Mouse (Mus musculus): ENCODE results near the gene Plrg1.

Gene Plrg1

GRCm38 (mm10) chr3:83055281-83056038, at the start of gene Plrg1:
Plrg1 (plus strand) TSS chr3:83055522.
- peak; percentile 96 to 99 for DNase-seq (ENCODE audit: low spot score in 2 of 2)

DNA sequence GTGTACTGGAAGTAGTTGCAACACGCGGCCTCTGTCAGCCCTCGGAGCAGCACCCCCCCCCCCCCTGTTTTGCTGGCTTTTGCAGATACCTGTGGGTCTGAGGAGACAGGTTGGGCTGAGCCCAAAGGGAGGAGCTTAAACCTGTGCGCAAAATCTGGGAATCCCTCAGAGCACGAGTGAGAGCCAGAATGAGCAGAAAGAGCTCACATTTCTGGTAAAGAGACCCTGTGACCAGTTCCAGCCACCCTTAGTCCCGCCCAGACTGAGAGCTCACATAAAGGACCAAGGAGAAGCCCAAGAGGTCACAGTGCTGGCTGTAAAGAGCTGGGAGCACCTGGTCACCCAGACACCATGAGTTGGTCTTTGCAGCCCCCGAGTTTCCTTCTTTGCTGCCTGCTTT, 47.8 kb upstream of the Plrg1 start, which contains the start of gene Fgg:
Gene Fgg, plus strand, starts transcription at position 168 of the 400 bp plus-strand sequence.
- DNase-seq (ENCODE audit: low spot score in 2 of 2), result no peak

GRCm38 (mm10) chr3:83010291-83010690, 45.0 kb upstream of the Plrg1 start:
- DNase-seq (ENCODE audit: low spot score in 2 of 2), result no peak

DNA sequence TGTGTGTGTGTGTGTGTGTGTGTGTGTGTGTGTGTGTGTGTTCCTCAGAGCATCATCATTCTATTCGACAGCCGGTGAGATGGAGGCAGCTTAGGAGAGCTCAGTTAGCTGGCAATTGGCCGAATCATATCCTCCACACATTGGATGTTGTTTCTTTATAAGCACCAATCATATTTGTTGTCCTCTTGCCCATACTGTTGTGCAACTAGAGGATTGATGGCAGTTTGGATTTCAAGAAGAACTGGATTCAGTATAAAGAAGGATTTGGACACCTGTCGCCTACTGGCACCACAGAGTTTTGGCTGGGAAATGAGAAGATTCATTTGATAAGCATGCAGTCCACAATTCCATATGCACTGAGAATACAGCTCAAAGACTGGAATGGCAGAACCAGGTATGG, 44.2 kb upstream of the Plrg1 start:
- DNase-seq (ENCODE audit: low spot score in 2 of 2), result no peak

DNA sequence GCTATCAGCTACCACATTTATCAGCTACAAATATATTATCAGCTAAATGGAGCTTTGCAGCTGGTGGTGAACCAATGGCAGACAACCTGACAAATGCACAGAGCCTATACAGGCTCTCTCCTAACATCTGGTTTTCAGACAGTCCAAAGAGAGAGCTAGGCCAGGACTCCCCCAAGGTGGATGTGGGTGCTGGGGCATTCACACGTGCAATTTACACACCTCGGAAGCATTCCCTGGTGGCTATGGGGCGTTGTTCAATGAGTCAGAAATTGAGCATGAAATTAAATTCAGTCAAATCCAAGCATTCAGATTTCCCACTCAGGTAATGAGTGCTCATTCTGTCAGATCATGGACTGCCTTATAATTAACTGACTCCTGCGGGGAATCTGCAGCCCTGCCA, 43.8 kb upstream of the Plrg1 start:
- no peak for DNase-seq (ENCODE audit: low spot score in 2 of 2)

DNA sequence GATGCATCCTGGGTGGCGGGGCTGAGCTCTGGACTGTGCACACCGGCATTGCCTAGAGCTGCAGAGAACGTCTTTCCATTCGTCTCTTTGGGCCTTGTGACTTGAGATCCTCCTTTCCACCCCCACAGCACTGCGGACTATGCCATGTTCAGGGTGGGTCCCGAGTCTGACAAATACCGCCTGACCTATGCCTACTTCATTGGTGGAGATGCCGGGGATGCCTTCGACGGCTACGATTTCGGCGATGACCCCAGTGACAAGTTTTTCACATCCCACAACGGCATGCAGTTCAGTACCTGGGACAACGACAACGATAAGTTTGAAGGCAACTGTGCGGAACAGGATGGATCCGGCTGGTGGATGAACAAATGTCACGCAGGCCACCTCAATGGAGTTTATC, 42.7 kb upstream of the Plrg1 start:
- DNase-seq (ENCODE audit: low spot score in 2 of 2), result no peak

GRCm38 (mm10) chr3:83013951-83014350, 41.4 kb upstream of the Plrg1 start:
- DNase-seq (ENCODE audit: low spot score in 2 of 2), result no peak

GRCm38 (mm10) chr3:83016236-83016635, 39.1 kb upstream of the Plrg1 start:
- no peak for DNase-seq (ENCODE audit: low spot score in 2 of 2)

DNA sequence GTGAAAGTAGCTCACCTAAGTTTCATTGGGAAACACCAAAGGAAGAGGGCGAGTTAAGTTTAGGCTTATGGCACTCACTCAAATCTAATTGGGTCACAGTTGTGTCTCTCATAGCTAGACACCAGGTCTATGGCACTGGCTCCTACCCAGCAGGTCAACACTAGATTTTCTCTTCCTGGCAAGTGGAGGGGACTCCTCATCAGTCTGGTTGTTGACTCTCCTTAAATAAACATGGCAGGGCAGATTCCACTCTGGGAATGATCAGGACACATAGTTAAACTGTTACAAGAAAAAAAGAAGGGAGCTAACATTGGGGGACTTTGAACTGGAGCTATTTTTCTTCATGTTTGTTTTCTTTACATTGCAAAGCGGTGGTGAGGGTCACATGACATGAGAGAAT, 34.9 kb upstream of the Plrg1 start:
- DNase-seq (ENCODE audit: low spot score in 2 of 2), result no peak

DNA sequence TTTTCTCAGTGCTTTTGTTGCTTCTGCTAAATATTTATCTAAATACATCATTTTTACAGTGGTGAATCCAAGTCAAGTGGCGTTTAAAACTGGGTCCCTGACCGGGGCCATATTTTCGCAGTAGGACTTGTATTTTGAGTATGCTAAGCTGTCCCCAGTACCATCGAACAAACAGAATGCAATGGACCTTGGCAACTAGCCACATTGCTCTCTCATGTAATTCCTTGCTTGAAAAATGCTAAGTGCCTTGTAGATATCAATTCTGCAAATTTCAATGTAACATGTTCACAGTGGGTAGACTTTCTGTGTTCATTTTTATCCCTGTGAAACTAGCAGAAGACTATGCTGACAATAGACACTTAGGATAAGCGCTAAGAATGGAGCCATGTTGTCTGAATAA, 34.1 kb upstream of the Plrg1 start:
- DNase-seq (ENCODE audit: low spot score in 2 of 2), result no peak

DNA sequence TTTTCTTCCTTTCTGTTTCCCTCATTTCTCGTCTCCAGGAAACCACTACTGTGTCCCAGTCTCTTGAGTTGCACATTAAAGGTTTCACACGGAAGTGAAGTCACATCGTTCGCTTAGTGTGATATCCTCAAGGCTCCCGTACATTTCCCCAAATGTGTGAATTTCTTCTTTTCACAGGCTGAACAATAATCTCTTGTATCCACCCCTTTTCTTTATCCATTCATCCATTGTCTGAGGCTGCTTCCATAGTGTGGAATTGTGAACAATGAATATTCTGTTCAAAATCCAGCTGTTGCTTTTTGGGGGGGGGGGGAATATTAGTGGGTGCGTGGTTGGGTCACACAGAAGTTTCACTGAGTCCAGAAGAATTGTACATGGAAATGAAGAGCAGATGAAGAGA, 30.3 kb upstream of the Plrg1 start:
- DNase-seq (ENCODE audit: low spot score in 2 of 2), result no peak

GRCm38 (mm10) chr3:83025475-83026301, 29.6 kb upstream of the Plrg1 start, which contains the start of gene Fga:
Fga (plus strand) TSS chr3:83026076.
- DNase-seq (ENCODE audit: low spot score in 2 of 2), result no peak

DNA sequence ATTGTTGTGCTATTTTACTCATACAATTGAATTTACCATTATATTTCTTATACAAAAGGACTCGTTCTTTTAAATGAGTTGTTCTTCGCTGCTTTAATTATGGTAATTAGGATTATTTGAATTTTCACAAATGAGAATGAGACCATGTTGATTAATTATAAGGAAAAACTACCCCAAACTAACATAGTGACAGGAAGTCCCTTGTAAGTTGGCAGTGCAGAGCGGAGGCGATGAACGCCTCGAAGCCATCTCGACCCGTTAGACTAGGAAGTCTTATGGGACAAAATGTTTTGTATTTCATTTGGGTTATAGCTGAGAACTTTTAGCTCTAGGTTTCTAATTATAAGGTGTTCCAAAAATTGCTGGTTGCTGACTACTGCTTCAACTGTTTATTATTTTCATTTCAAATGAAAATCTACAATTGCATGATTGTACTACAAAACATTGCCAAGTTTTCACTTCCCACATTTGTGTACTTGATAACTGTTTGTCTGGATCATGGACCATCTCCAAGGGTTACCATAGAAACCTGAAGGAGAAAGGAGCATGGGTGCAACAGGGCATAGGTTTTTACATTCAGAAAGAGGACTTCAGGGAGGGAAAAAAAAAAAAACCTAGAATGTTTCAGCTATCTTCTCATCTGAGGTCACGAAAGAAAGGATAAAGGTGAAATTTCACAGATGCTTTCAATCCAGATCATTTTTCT, 27.6 kb upstream of the Plrg1 start:
- no peak for DNase-seq (ENCODE audit: low spot score in 2 of 2)

DNA sequence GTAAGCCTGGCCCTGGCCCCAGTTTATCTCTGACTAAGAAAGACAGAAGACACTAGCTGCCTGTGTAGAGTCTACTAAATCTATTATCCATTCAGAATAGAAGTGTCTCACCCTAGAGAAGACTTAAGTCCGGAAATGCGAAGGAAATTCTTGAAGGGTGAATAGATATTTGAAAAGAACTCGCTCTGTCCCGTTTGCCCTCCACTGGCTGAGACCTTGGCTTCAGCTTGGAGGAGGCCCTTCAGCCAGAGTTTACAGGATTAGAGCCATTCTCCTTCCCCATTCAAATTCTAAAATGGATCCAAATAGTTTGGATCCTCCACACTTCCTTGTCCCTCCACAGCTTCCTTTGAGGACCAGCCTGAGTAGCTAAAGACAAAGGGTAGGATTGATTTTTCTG, 25.0 kb upstream of the Plrg1 start:
- DNase-seq (ENCODE audit: low spot score in 2 of 2), result no peak

- DNase-seq (ENCODE audit: low spot score in 2 of 2), result no peak
Observed at GRCm38 (mm10) chr3:83032746-83033308, 22.5 kb upstream of the Plrg1 start.

- no peak for DNase-seq (ENCODE audit: low spot score in 2 of 2)
Observed at GRCm38 (mm10) chr3:83033801-83034200, 21.5 kb upstream of the Plrg1 start.

- no peak for DNase-seq (ENCODE audit: low spot score in 2 of 2)
Observed at GRCm38 (mm10) chr3:83038865-83039264, 16.5 kb upstream of the Plrg1 start.

DNA sequence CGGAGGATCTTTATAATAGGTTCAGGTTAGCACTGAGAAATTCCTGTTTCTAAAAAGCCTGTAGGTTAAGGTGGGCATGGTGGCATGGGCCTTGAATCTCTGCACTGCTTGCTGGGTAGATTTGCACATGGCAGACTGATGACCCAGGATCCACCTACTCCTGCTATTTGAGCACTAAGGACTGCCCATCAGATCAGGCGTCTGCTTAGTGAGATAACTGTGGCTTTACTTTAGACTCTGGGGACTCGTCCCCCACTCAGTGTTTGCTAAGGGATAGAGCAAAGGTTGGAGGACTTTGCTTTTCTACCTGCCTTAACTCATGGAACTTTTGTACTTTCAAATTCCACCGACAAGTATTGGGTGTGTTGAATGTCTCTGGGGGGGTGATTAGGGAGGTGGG, 15.7 kb upstream of the Plrg1 start:
- no peak for DNase-seq (ENCODE audit: low spot score in 2 of 2)

- no peak for DNase-seq (ENCODE audit: low spot score in 2 of 2)
Observed at GRCm38 (mm10) chr3:83042451-83042850, 12.9 kb upstream of the Plrg1 start.

DNA sequence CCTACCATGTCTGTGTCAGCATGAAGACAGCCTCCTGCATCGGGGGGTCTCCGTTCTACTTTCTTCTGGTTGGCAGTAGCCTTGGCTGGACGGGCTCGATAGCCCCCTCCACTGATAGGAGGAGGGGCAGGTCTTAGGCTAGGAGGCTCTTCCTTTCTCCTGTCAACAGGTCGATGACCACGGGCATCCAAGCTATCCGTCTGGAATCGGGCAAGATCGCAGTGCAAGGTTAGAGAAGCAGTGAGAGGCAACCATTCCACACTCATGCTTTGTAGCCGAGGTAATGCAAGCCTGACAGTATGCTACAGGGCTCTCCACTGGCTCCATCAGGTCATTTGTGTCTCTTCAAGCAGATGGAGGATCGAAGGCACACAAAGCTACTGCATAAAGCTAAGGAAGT, 8.7 kb upstream of the Plrg1 start:
- no peak for DNase-seq (ENCODE audit: low spot score in 2 of 2)

GRCm38 (mm10) chr3:83049680-83050079, 5.6 kb upstream of the Plrg1 start, which contains the start of gene Fgb:
Fgb (minus strand) TSS chr3:83049863.
- no peak for DNase-seq (ENCODE audit: low spot score in 2 of 2)

GRCm38 (mm10) chr3:83050661-83051060, 4.7 kb upstream of the Plrg1 start:
- DNase-seq (ENCODE audit: low spot score in 2 of 2), result no peak
